Comparison of ENCODE assay signal across 10 mouse cellular contexts in the genomic region with DNA sequence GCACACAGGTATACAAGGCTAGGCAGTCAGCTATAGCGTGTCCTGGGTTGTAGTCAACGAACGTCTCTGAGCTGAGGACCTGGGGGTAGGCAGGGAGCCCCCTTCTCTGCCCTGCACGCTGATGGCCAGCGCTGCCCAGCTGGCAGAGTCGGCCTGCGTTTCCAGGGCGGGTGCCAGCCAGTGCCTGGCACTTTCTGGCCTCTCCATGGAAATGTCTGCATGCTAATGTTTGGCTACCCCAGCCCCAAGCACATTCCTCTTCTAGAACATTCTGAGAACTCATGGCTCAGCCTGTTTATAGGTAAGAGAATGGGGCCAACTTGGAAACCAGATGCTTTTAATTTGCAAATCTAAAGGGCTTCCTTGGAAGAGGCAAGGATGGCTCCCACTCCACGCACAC.
DNase-seq lines count a peak whose midpoint lies in the region; TF ChIP-seq lines count a peak whose summit lies in the region.
"Had no signal": no experiment of that assay in that cellular context is flagged by ENCODE, and none has a peak within 500 bp of the region (broad histone marks: within the 10 kb centered on the region; RNA-seq: fewer than 3 reads in every experiment).

No protein-coding gene starts in this region.

- TF ChIP-seq CTCF in gastrocnemius, adult 2 months (IDR thresholded peaks at IDR 0.05) = no peak
- TF ChIP-seq CTCF in layer of hippocampus, adult 2 months (conservative IDR thresholded peaks at IDR 0.05) = no peak

- no peak overlapping the region for H3K27ac ChIP-seq in gastrocnemius, adult 2 months
- H3K27ac ChIP-seq in layer of hippocampus, adult 2 months = peak overlapping the region; percentile 68; the same call in 1 of the 2 replicates
- H3K27ac ChIP-seq: midbrain, embryonic 12.5 days; neural tube, embryonic 12.5 days had no signal

- intact Hi-C loops in gastrocnemius, adult 2 months (cut with DNase I) = no loop called here
- intact Hi-C loops in gastrocnemius, postnatal 36 days (cut with DNase I) = loop anchor here (10.0 kb wide), 1 partner anchor 334 kb away; no protein-coding TSS in a partner anchor
- intact Hi-C loops in heart, postnatal 14 days (cut with DNase I) = no loop called here

- DNase-seq in gastrocnemius, adult 2 months = peak; percentile 34
- no peak for DNase-seq in gastrocnemius, postnatal 36 days
- DNase-seq in layer of hippocampus, adult 2 months (ENCODE audit: low spot score in 2 of 2) = no peak
- no peak for DNase-seq in layer of hippocampus, adult 9-10 months (ENCODE audit: low spot score)
- DNase-seq in heart, postnatal 14 days = peak; percentile 31 to 43
- DNase-seq in layer of hippocampus, adult 9-11 months = peak; percentile 9
- no peak for DNase-seq in spleen, postnatal 14 days (ENCODE audit: low spot score in 2 of 2)
- DNase-seq: thymus, postnatal 14 days had no signal

- no peak overlapping the region for H3K4me3 ChIP-seq in gastrocnemius, adult 2 months
- no peak overlapping the region for H3K4me3 ChIP-seq in layer of hippocampus, adult 2 months
- H3K4me3 ChIP-seq: midbrain, embryonic 12.5 days; neural tube, embryonic 12.5 days had no signal

Comparison
In these comparisons a context has a peak if more than half of its experiments do, and no peak if none do; other contexts are left out.
1. DNase-seq: peak in gastrocnemius, adult 2 months (single experiment), heart, postnatal 14 days (2 of 2) and layer of hippocampus, adult 9-11 months (single experiment); none in gastrocnemius, postnatal 36 days (0 of 2), layer of hippocampus, adult 2 months (0 of 2), layer of hippocampus, adult 9-10 months (single experiment) and spleen, postnatal 14 days (0 of 2).